Mouse (Mus musculus): ENCODE measurements around the gene Dnm3. TPM values are rescaled to one million over a fixed set of nuclear protein-coding genes. Genes with fewer than 3 reads are reported as not detected.

Dnm3 gene
- polyA plus RNA-seq, 1 experiment from 2014 or later: 7.2 TPM

DNA sequence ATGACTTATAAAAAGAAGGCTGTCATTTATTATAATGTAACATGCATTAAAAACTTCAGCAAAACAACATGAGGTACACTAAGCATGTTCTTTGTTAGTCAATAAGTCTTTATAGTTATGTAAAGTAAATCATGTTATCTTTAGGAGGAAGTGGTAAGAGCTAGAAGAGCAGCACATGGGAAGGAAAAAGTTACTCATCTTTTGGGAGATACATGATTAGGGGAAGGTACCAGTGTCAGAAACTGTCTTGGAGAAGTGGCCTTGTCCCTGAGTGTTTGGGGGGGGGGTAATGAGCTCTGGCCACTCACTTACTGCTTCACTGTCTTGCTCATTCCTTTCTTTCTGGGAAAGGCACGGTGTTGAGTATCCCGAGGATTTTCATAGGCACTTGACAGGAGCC lies 535.8 kb downstream of the Dnm3 start:
- Histone ChIP-seq H3K36me3 (ENCODE audit: control insufficient read depth, insufficient read depth, low read length) (no peaks in the 10 kb centered on the region), H3K27me3 (ENCODE audit: control insufficient read depth, insufficient read depth, low read length) (no peaks in the 10 kb centered on the region), H3K9ac (ENCODE audit: low read length) (no peak overlapping the region), H3K4me3 (ENCODE audit: low read depth, low read length) (no peak overlapping the region), H3K4me2 (ENCODE audit: low read depth, low read length, severe bottlenecking) (no peak overlapping the region), H3K4me1 (replicated peaks; ENCODE audit: control insufficient read depth, insufficient read depth, low read length) (no peaks in the 10 kb centered on the region), H3K9me3 (ENCODE audit: control insufficient read depth, low read length) (no peaks in the 10 kb centered on the region), H3K27ac (ENCODE audit: low read depth, low read length) (no peak overlapping the region)
- DNase-seq (ENCODE audit: low spot score) (no peak), ATAC-seq (replicated peaks; ENCODE audit: low FRiP score) (no peak)
- WGBS: 91% methylated on average over 2 of the region's 2 CpGs

MicroRNA genes within 50 kb of the gene (microRNA counts, 519-probe panel; counts per million panel counts)
- microRNA mmu-miR-199a-3p (7,299 counts per million, percentile 95 among the panel's probes with 10 or more counts), microRNA mmu-miR-199a-5p (7,102 counts per million, percentile 92 among the panel's probes with 10 or more counts), microRNA mmu-miR-214 (4,804 counts per million, percentile 49 among the panel's probes with 10 or more counts)

Small RNA genes within 50 kb of the gene (microRNA-seq; reads per million reads assigned to microRNA genes)
- gene Mir199a-2 (ENCODE audit: insufficient number of aligned reads) (85.0 reads per million, percentile 33 among the genes with 10 or more reads in this experiment), gene Mir214 (ENCODE audit: insufficient number of aligned reads) (7,021 reads per million, percentile 88 among the genes with 10 or more reads in this experiment)

Other genes with a start within 250 kb of the Dnm3 start
- 20.5 and 23.1 TPM in 2 replicates for gene Mettl13, start 70.5 kb upstream of the Dnm3 start, polyA plus RNA-seq (2014; fragmentation: Nextera tagmentation; extraction: Ambion mirVana)
- gene Vamp4, start 92.5 kb upstream of the Dnm3 start, polyA plus RNA-seq (2014; fragmentation: Nextera tagmentation; extraction: Ambion mirVana): 51.2 and 64.3 TPM in 2 replicates
- gene Myoc, start 161.1 kb upstream of the Dnm3 start, polyA plus RNA-seq (2014; fragmentation: Nextera tagmentation; extraction: Ambion mirVana): not detected in 2 replicates
- gene Myocos, start 180.2 kb upstream of the Dnm3 start, polyA plus RNA-seq (2014; fragmentation: Nextera tagmentation; extraction: Ambion mirVana): not detected in 2 replicates

Measured in forebrain, embryonic 11.5 days (tissue).